Mouse (Mus musculus): ENCODE results near the gene Zhx3. TPM values are rescaled to one million over a fixed set of nuclear protein-coding genes. Genes with fewer than 3 reads are reported as not detected.
A peak's percentile ranks its signal among the peaks of the same experiment; 100 is the strongest.

The Zhx3 gene
- polyA plus RNA-seq, 1 experiment from 2014 or later, result 11.4 TPM

- Histone ChIP-seq H3K27ac (ENCODE audit: low read length) (no peak overlapping the region), H3K4me1 (replicated peaks; ENCODE audit: control insufficient read depth, insufficient read depth, low read length) (peaks cover 17% of the 10 kb centered on the region), H3K4me3 (ENCODE audit: low read length) (peak overlapping the region; percentile 59), H3K36me3 (ENCODE audit: control insufficient read depth, insufficient read depth, low read length) (no peaks in the 10 kb centered on the region), H3K9ac (ENCODE audit: low read length) (peak overlapping the region; percentile 67), H3K27me3 (ENCODE audit: control insufficient read depth, insufficient read depth, low read depth, low read length) (peaks cover 30% of the 10 kb centered on the region), H3K9me3 (ENCODE audit: control insufficient read depth, low read length) (no peaks in the 10 kb centered on the region), H3K4me2 (ENCODE audit: low read depth, low read length) (peak overlapping the region; percentile 97)
- ATAC-seq (ENCODE audit: low read depth), result peak; percentile 44
- WGBS, result under 1% methylated on average over 64 of the region's 64 CpGs
Measured at GRCm38 (mm10) chr2:160911558-160912201, 38.9 kb upstream of the Zhx3 start.

GRCm38 (mm10) chr2:160910633-160911032, 37.8 kb upstream of the Zhx3 start:
- peaks cover 30% of the 10 kb centered on the region for H3K27me3 ChIP-seq (ENCODE audit: control insufficient read depth, insufficient read depth, low read depth, low read length)
- WGBS, result 70% methylated on average over 5 of the region's 5 CpGs
- H3K4me2 ChIP-seq (ENCODE audit: low read depth, low read length), result no peak overlapping the region
- no peak for ATAC-seq (ENCODE audit: low read depth)
- H3K4me1 ChIP-seq (replicated peaks; ENCODE audit: control insufficient read depth, insufficient read depth, low read length), result peaks cover 17% of the 10 kb centered on the region
- no peak overlapping the region for H3K4me3 ChIP-seq (ENCODE audit: low read length)
- H3K27ac ChIP-seq (ENCODE audit: low read length), result no peak overlapping the region
- no peaks in the 10 kb centered on the region for H3K9me3 ChIP-seq (ENCODE audit: control insufficient read depth, low read length)
- H3K9ac ChIP-seq (ENCODE audit: low read length), result no peak overlapping the region
- no peaks in the 10 kb centered on the region for H3K36me3 ChIP-seq (ENCODE audit: control insufficient read depth, insufficient read depth, low read length)

GRCm38 (mm10) chr2:160908607-160909006, 35.8 kb upstream of the Zhx3 start:
- H3K9me3 ChIP-seq (ENCODE audit: control insufficient read depth, low read length), result no peaks in the 10 kb centered on the region
- 58% methylated on average over 18 of the region's 18 CpGs for WGBS
- H3K4me3 ChIP-seq (ENCODE audit: low read length), result no peak overlapping the region
- no peaks in the 10 kb centered on the region for H3K36me3 ChIP-seq (ENCODE audit: control insufficient read depth, insufficient read depth, low read length)
- no peak for ATAC-seq (ENCODE audit: low read depth)
- peaks cover 13% of the 10 kb centered on the region for H3K4me1 ChIP-seq (replicated peaks; ENCODE audit: control insufficient read depth, insufficient read depth, low read length)
- H3K27me3 ChIP-seq (ENCODE audit: control insufficient read depth, insufficient read depth, low read depth, low read length), result peaks cover 30% of the 10 kb centered on the region
- H3K4me2 ChIP-seq (ENCODE audit: low read depth, low read length), result no peak overlapping the region
- H3K9ac ChIP-seq (ENCODE audit: low read length), result no peak overlapping the region
- no peak overlapping the region for H3K27ac ChIP-seq (ENCODE audit: low read length)

GRCm38 (mm10) chr2:160906101-160906500, 33.3 kb upstream of the Zhx3 start:
- no peak for ATAC-seq (ENCODE audit: low read depth)
- Histone ChIP-seq H3K27me3 (ENCODE audit: control insufficient read depth, insufficient read depth, low read depth, low read length) (peaks cover 8% of the 10 kb centered on the region), H3K9me3 (ENCODE audit: control insufficient read depth, low read length) (no peaks in the 10 kb centered on the region), H3K4me1 (replicated peaks; ENCODE audit: control insufficient read depth, insufficient read depth, low read length) (no peaks in the 10 kb centered on the region), H3K4me2 (ENCODE audit: low read depth, low read length) (no peak overlapping the region), H3K27ac (ENCODE audit: low read length) (no peak overlapping the region), H3K4me3 (ENCODE audit: low read length) (no peak overlapping the region), H3K36me3 (ENCODE audit: control insufficient read depth, insufficient read depth, low read length) (no peaks in the 10 kb centered on the region), H3K9ac (ENCODE audit: low read length) (no peak overlapping the region)
- 74% methylated on average over 5 of the region's 5 CpGs for WGBS

- H3K9me3 ChIP-seq (ENCODE audit: control insufficient read depth, low read length), result no peaks in the 10 kb centered on the region
- peaks cover 1% of the 10 kb centered on the region for H3K27me3 ChIP-seq (ENCODE audit: control insufficient read depth, insufficient read depth, low read depth, low read length)
- no peak overlapping the region for H3K4me2 ChIP-seq (ENCODE audit: low read depth, low read length)
- no peak overlapping the region for H3K4me3 ChIP-seq (ENCODE audit: low read length)
- no peak overlapping the region for H3K27ac ChIP-seq (ENCODE audit: low read length)
- no peak for ATAC-seq (ENCODE audit: low read depth)
- no peaks in the 10 kb centered on the region for H3K4me1 ChIP-seq (replicated peaks; ENCODE audit: control insufficient read depth, insufficient read depth, low read length)
- WGBS, result 94% methylated on average over 12 of the region's 12 CpGs
- H3K9ac ChIP-seq (ENCODE audit: low read length), result no peak overlapping the region
- no peaks in the 10 kb centered on the region for H3K36me3 ChIP-seq (ENCODE audit: control insufficient read depth, insufficient read depth, low read length)
Measured at GRCm38 (mm10) chr2:160905301-160905700, 32.5 kb upstream of the Zhx3 start.

- 65% methylated on average over 7 of the region's 7 CpGs for WGBS
- no peak overlapping the region for H3K27ac ChIP-seq (ENCODE audit: low read length)
- H3K4me3 ChIP-seq (ENCODE audit: low read length), result no peak overlapping the region
- H3K4me1 ChIP-seq (replicated peaks; ENCODE audit: control insufficient read depth, insufficient read depth, low read length), result no peaks in the 10 kb centered on the region
- no peaks in the 10 kb centered on the region for H3K9me3 ChIP-seq (ENCODE audit: control insufficient read depth, low read length)
- H3K36me3 ChIP-seq (ENCODE audit: control insufficient read depth, insufficient read depth, low read length), result no peaks in the 10 kb centered on the region
- ATAC-seq (ENCODE audit: low read depth), result no peak
- H3K4me2 ChIP-seq (ENCODE audit: low read depth, low read length), result no peak overlapping the region
- no peaks in the 10 kb centered on the region for H3K27me3 ChIP-seq (ENCODE audit: control insufficient read depth, insufficient read depth, low read depth, low read length)
- no peak overlapping the region for H3K9ac ChIP-seq (ENCODE audit: low read length)
Measured at GRCm38 (mm10) chr2:160901656-160902412, 29.0 kb upstream of the Zhx3 start.

- H3K27ac ChIP-seq (ENCODE audit: low read length), result no peak overlapping the region
- H3K27me3 ChIP-seq (ENCODE audit: control insufficient read depth, insufficient read depth, low read depth, low read length), result no peaks in the 10 kb centered on the region
- 81% methylated on average over 9 of the region's 9 CpGs for WGBS
- 0 out of 2 replicates have a peak, but pooled peaks cover 5% of the 10 kb centered on the region for H3K4me1 ChIP-seq (replicated peaks; ENCODE audit: control insufficient read depth, insufficient read depth, low read length)
- H3K4me2 ChIP-seq (ENCODE audit: low read depth, low read length), result no peak overlapping the region
- 0 out of 2 replicates have a peak, but pooled peaks cover 2% of the 10 kb centered on the region for H3K9me3 ChIP-seq (ENCODE audit: control insufficient read depth, low read length)
- ATAC-seq (ENCODE audit: low read depth), result no peak
- no peak overlapping the region for H3K4me3 ChIP-seq (ENCODE audit: low read length)
- no peaks in the 10 kb centered on the region for H3K36me3 ChIP-seq (ENCODE audit: control insufficient read depth, insufficient read depth, low read length)
- no peak overlapping the region for H3K9ac ChIP-seq (ENCODE audit: low read length)
Measured at GRCm38 (mm10) chr2:160891697-160892096, 18.9 kb upstream of the Zhx3 start.

GRCm38 (mm10) chr2:160891045-160891444, 18.2 kb upstream of the Zhx3 start:
- H3K27ac ChIP-seq (ENCODE audit: low read length), result no peak overlapping the region
- H3K4me3 ChIP-seq (ENCODE audit: low read length), result no peak overlapping the region
- ATAC-seq (ENCODE audit: low read depth), result no peak
- no peaks in the 10 kb centered on the region for H3K27me3 ChIP-seq (ENCODE audit: control insufficient read depth, insufficient read depth, low read depth, low read length)
- H3K9ac ChIP-seq (ENCODE audit: low read length), result no peak overlapping the region
- 0 out of 2 replicates have a peak, but pooled peaks cover 5% of the 10 kb centered on the region for H3K4me1 ChIP-seq (replicated peaks; ENCODE audit: control insufficient read depth, insufficient read depth, low read length)
- WGBS, result 62% methylated on average over 5 of the region's 5 CpGs
- no peaks in the 10 kb centered on the region for H3K36me3 ChIP-seq (ENCODE audit: control insufficient read depth, insufficient read depth, low read length)
- no peak overlapping the region for H3K4me2 ChIP-seq (ENCODE audit: low read depth, low read length)
- H3K9me3 ChIP-seq (ENCODE audit: control insufficient read depth, low read length), result 0 out of 2 replicates have a peak, but pooled peaks cover under 1% of the 10 kb centered on the region

GRCm38 (mm10) chr2:160887859-160888258, 15.1 kb upstream of the Zhx3 start:
- peak overlapping the region; percentile 39 for H3K9ac ChIP-seq (ENCODE audit: low read length)
- H3K4me2 ChIP-seq (ENCODE audit: low read depth, low read length), result peak overlapping the region; percentile 61
- H3K9me3 ChIP-seq (ENCODE audit: control insufficient read depth, low read length), result no peaks in the 10 kb centered on the region
- H3K4me3 ChIP-seq (ENCODE audit: low read length), result peak overlapping the region; percentile 49
- ATAC-seq (ENCODE audit: low read depth), result peak; percentile 91
- no peaks in the 10 kb centered on the region for H3K36me3 ChIP-seq (ENCODE audit: control insufficient read depth, insufficient read depth, low read length)
- under 1% methylated on average over 26 of the region's 26 CpGs for WGBS
- 0 out of 2 replicates have a peak, but pooled peaks cover 5% of the 10 kb centered on the region for H3K4me1 ChIP-seq (replicated peaks; ENCODE audit: control insufficient read depth, insufficient read depth, low read length)
- H3K27ac ChIP-seq (ENCODE audit: low read length), result 0 out of 2 replicates have a peak overlapping the region, but pooled peaks have one; percentile 39
- no peaks in the 10 kb centered on the region for H3K27me3 ChIP-seq (ENCODE audit: control insufficient read depth, insufficient read depth, low read depth, low read length)
